Comparison of ENCODE assay signal across 17 mouse cellular contexts in genomic region chr11:23264949-23265348, GRCm38 (mm10). TPM values are rescaled to one million over a fixed set of nuclear protein-coding genes. Genes with fewer than 3 reads are reported as not detected.
DNase-seq lines count a peak whose midpoint lies in the region.
"Had no signal": no experiment of that assay in that cellular context is flagged by ENCODE, and none has a peak within 500 bp of the region (broad histone marks: within the 10 kb centered on the region; RNA-seq: fewer than 3 reads in every experiment).

No protein-coding gene starts in this region.

- peak; percentile 8 for DNase-seq in adrenal gland, postnatal 14 days
- no peak for DNase-seq in adrenal gland, adult 2 months
- peak; percentile 31 for DNase-seq in 416B (ENCODE audit: low read depth)
- peak; percentile 81 for DNase-seq in ES-CJ7 (ENCODE audit: low read depth, low spot score)
- DNase-seq in ZHBTc4 (ENCODE audit: low read depth, low spot score), result peak; percentile 53
- DNase-seq in thymus, postnatal 0 days (ENCODE audit: low spot score), result no peak
- no peak for DNase-seq in layer of hippocampus, adult 11-12 months (ENCODE audit: low spot score)
- DNase-seq in kidney, adult 11 months, result no peak
- DNase-seq: adrenal gland, adult 8-10 months; adrenal gland, postnatal 25 days; cerebellum, adult 11 months; cerebellum, adult 18-20 months; cerebellum, adult 8-10 months; cerebellum, adult 9-11 months; cerebellum, postnatal 14 days; cerebellum, postnatal 36 days; embryo, embryonic 11 days had no signal

RNA-seq across cellular contexts. Expression of gene Xpo1, which starts 9.1 kb away (rescaled TPM):
- 76.8 and 79.1 TPM in 2 replicates for total RNA-seq in adrenal gland, postnatal 14 days (2021)
- total RNA-seq in adrenal gland, adult 2 months (2021), result 10 to 100 TPM; 54.1 to 57.3 TPM
- 3.7 and 4.1 TPM in 2 replicates for polyA plus RNA-seq in adrenal gland, adult 2 months (2012; rRNA removed)
- 60.0 and 62.6 TPM in 2 replicates for polyA plus RNA-seq in thymus, postnatal 0 days (2015; fragmentation: Nextera tagmentation; extraction: Ambion mirVana)

RNA-seq across cellular contexts. Expression of gene Usp34, which starts 41.7 kb away (rescaled TPM):
- total RNA-seq in adrenal gland, postnatal 14 days (2021), result 60.7 and 62.4 TPM in 2 replicates
- total RNA-seq in adrenal gland, adult 2 months (2021), result 10 to 100 TPM; 46.8 to 67.1 TPM
- polyA plus RNA-seq in adrenal gland, adult 2 months (2012; rRNA removed), result 2.8 and 2.9 TPM in 2 replicates
- polyA plus RNA-seq in thymus, postnatal 0 days (2015; fragmentation: Nextera tagmentation; extraction: Ambion mirVana), result 22.1 and 22.3 TPM in 2 replicates

Comparison
In these comparisons a context has a peak if more than half of its experiments do, and no peak if none do; other contexts are left out.
1. DNase-seq: peak in adrenal gland, postnatal 14 days (single experiment), 416B (single experiment), ES-CJ7 (single experiment) and ZHBTc4 (single experiment); none in adrenal gland, adult 2 months (single experiment), thymus, postnatal 0 days (single experiment), layer of hippocampus, adult 11-12 months (single experiment) and kidney, adult 11 months (single experiment).